Mouse (Mus musculus): Measurements from ENCODE around the gene Ercc6. TPM values are rescaled to one million over a fixed set of nuclear protein-coding genes. Genes with fewer than 3 reads are reported as not detected.

Gene Ercc6
- 8.4 and 9.0 TPM in 2 replicates for polyA plus RNA-seq (2015; fragmentation: Nextera tagmentation; extraction: Ambion mirVana)

- ATAC-seq (ENCODE audit: low FRiP score, low TSS enrichment) (peak; percentile 97), DNase-seq (ENCODE audit: low spot score) (peak; percentile 94)
- no peaks in the 10 kb centered on the region for H3K27me3 ChIP-seq (ENCODE audit: control insufficient read depth, insufficient read depth, low read length)
- TF ChIP-seq CTCF (IDR thresholded peaks at IDR 0.05; ENCODE audit: low read depth) (peak; percentile 44), EP300 (optimal IDR thresholded peaks at IDR 0.05) (no peak)
- peak within 1 kb of the TSS; percentile 85 for H3K27ac ChIP-seq (replicated peaks)
- H3K36me3 ChIP-seq (ENCODE audit: control insufficient read depth, insufficient read depth, low read length), result peaks cover 7% of the 10 kb centered on the region; the same call in 1 of the 2 replicates
- peak within 1 kb of the TSS; percentile 82 for H3K4me3 ChIP-seq (ENCODE audit: low read depth, low read length)
- H3K9me3 ChIP-seq (ENCODE audit: control insufficient read depth, low read length), result no peaks in the 10 kb centered on the region
- H3K9ac ChIP-seq (ENCODE audit: low read length), result peak within 1 kb of the TSS; percentile 76
- 0 out of 2 replicates have a peak, but pooled peaks cover 2% of the 10 kb centered on the region for H3K4me1 ChIP-seq (replicated peaks; ENCODE audit: control insufficient read depth, insufficient read depth)
- under 1% methylated on average over 62 of the region's 62 CpGs for WGBS
- peak within 1 kb of the TSS; percentile 97 for H3K4me2 ChIP-seq (replicated peaks; ENCODE audit: low read depth)
These were observed at the start of gene Ercc6 for GRCm38 (mm10) chr14:32513336-32514032. Ercc6 (plus strand) TSS chr14:32513521.

- DNase-seq (ENCODE audit: low spot score) (no peak), ATAC-seq (ENCODE audit: low FRiP score, low TSS enrichment) (no peak; the same call in 1 of the 2 replicates)
- Histone ChIP-seq H3K9me3 (ENCODE audit: control insufficient read depth, low read length) (no peaks in the 10 kb centered on the region), H3K27me3 (ENCODE audit: control insufficient read depth, insufficient read depth, low read length) (peaks cover 27% of the 10 kb centered on the region), H3K9ac (ENCODE audit: low read length) (no peak within 1 kb of the TSS), H3K27ac (replicated peaks) (no peak within 1 kb of the TSS), H3K4me3 (ENCODE audit: low read depth, low read length) (peak within 1 kb of the TSS; percentile 27), H3K36me3 (ENCODE audit: control insufficient read depth, insufficient read depth, low read length) (no peaks in the 10 kb centered on the region), H3K4me2 (replicated peaks; ENCODE audit: low read depth) (peak within 1 kb of the TSS; percentile 38), H3K4me1 (replicated peaks; ENCODE audit: control insufficient read depth, insufficient read depth) (no peaks in the 10 kb centered on the region)
- no peak for TF ChIP-seq EP300 (optimal IDR thresholded peaks at IDR 0.05)
- no peak for TF ChIP-seq CTCF (IDR thresholded peaks at IDR 0.05; ENCODE audit: low read depth)
- under 1% methylated on average over 66 of the region's 70 CpGs for WGBS
These were observed 48.5 kb upstream of the Ercc6 start, which contains the start of gene Slc18a3 for GRCm38 (mm10) chr14:32464601-32465505. Slc18a3 (minus strand) TSS chr14:32464850.

- ATAC-seq (ENCODE audit: low FRiP score, low TSS enrichment) (no peak), DNase-seq (ENCODE audit: low spot score) (no peak)
- no peak overlapping the region for H3K4me3 ChIP-seq (ENCODE audit: low read depth, low read length)
- no peak overlapping the region for H3K9ac ChIP-seq (ENCODE audit: low read length)
- no peaks in the 10 kb centered on the region for H3K9me3 ChIP-seq (ENCODE audit: control insufficient read depth, low read length)
- TF ChIP-seq CTCF (IDR thresholded peaks at IDR 0.05; ENCODE audit: low read depth) (no peak), EP300 (optimal IDR thresholded peaks at IDR 0.05) (no peak)
- H3K27me3 ChIP-seq (ENCODE audit: control insufficient read depth, insufficient read depth, low read length), result peaks cover 27% of the 10 kb centered on the region
- no peaks in the 10 kb centered on the region for H3K36me3 ChIP-seq (ENCODE audit: control insufficient read depth, insufficient read depth, low read length)
- peak overlapping the region; percentile 38; the same call in 1 of the 2 replicates for H3K4me2 ChIP-seq (replicated peaks; ENCODE audit: low read depth)
- H3K4me1 ChIP-seq (replicated peaks; ENCODE audit: control insufficient read depth, insufficient read depth), result no peaks in the 10 kb centered on the region
- H3K27ac ChIP-seq (replicated peaks), result no peak overlapping the region
- WGBS, result 2% methylated on average over 7 of the region's 11 CpGs
These were observed 47.8 kb upstream of the Ercc6 start for GRCm38 (mm10) chr14:32465506-32465870.

GRCm38 (mm10) chr14:32465889-32466288 is 47.4 kb upstream of the Ercc6 start, which contains the start of gene Chat:
Chat (minus strand) TSS chr14:32465989.
- Histone ChIP-seq H3K27ac (replicated peaks) (no peak within 1 kb of the TSS), H3K4me1 (replicated peaks; ENCODE audit: control insufficient read depth, insufficient read depth) (no peaks in the 10 kb centered on the region), H3K27me3 (ENCODE audit: control insufficient read depth, insufficient read depth, low read length) (peaks cover 27% of the 10 kb centered on the region), H3K4me2 (replicated peaks; ENCODE audit: low read depth) (peak within 1 kb of the TSS; percentile 38), H3K9me3 (ENCODE audit: control insufficient read depth, low read length) (no peaks in the 10 kb centered on the region), H3K9ac (ENCODE audit: low read length) (no peak within 1 kb of the TSS), H3K36me3 (ENCODE audit: control insufficient read depth, insufficient read depth, low read length) (no peaks in the 10 kb centered on the region), H3K4me3 (ENCODE audit: low read depth, low read length) (peak within 1 kb of the TSS; percentile 27)
- DNase-seq (ENCODE audit: low spot score) (no peak), ATAC-seq (ENCODE audit: low FRiP score, low TSS enrichment) (no peak)
- 17% methylated on average over 13 of the region's 13 CpGs for WGBS
- TF ChIP-seq CTCF (IDR thresholded peaks at IDR 0.05; ENCODE audit: low read depth), result no peak
- TF ChIP-seq EP300 (optimal IDR thresholded peaks at IDR 0.05), result no peak

- H3K27me3 ChIP-seq (ENCODE audit: control insufficient read depth, insufficient read depth, low read length), result peaks cover 24% of the 10 kb centered on the region
- no peak for TF ChIP-seq CTCF (IDR thresholded peaks at IDR 0.05; ENCODE audit: low read depth)
- TF ChIP-seq EP300 (optimal IDR thresholded peaks at IDR 0.05), result no peak
- no peak overlapping the region for H3K4me3 ChIP-seq (ENCODE audit: low read depth, low read length)
- no peaks in the 10 kb centered on the region for H3K4me1 ChIP-seq (replicated peaks; ENCODE audit: control insufficient read depth, insufficient read depth)
- 3% methylated on average over 5 of the region's 5 CpGs for WGBS
- H3K4me2 ChIP-seq (replicated peaks; ENCODE audit: low read depth), result no peak overlapping the region
- DNase-seq (ENCODE audit: low spot score), result peak; percentile 63
- H3K9me3 ChIP-seq (ENCODE audit: control insufficient read depth, low read length), result no peaks in the 10 kb centered on the region
- no peak overlapping the region for H3K27ac ChIP-seq (replicated peaks)
- no peak for ATAC-seq (ENCODE audit: low FRiP score, low TSS enrichment)
- H3K9ac ChIP-seq (ENCODE audit: low read length), result no peak overlapping the region
- no peaks in the 10 kb centered on the region for H3K36me3 ChIP-seq (ENCODE audit: control insufficient read depth, insufficient read depth, low read length)
These were observed 45.7 kb upstream of the Ercc6 start for GRCm38 (mm10) chr14:32467606-32468005.

Data from stomach, postnatal 0 days (tissue).